Mouse (Mus musculus) forebrain, embryonic 14.5 days (tissue): Measurements from ENCODE around the gene Prtn3. TPM values are rescaled to one million over a fixed set of nuclear protein-coding genes. Genes with fewer than 3 reads are reported as not detected.

Experiments
- ATAC-seq: fragments of 200-750 bp; cut with Nextera tagmentation; 2 replicates; pipeline ENCODE4 v1.8.0; 2017; ENCODE audit warnings: mild to moderate bottlenecking, moderate library complexity
- DNase-seq: peaks from one replicate; pipeline ENCODE4 v3.0.0-alpha.2; 2015; ENCODE audit warnings: low spot score
- H3K27ac ChIP-seq: fragments of 300-500 bp; sonication (generic); 2 replicates; pipeline ENCODE4 v1.5.1; 2014; ENCODE audit warnings: low read depth, mild to moderate bottlenecking, control low read depth, low read length, moderate library complexity
- H3K27me3 ChIP-seq: fragments of 300-500 bp; sonication (generic); replicated peaks from 2 replicates; pipeline ENCODE4 v1.6.1; 2014; ENCODE audit warnings: low read length, control low read depth, mixed read lengths; ENCODE audit not compliant: control insufficient read depth, insufficient read depth
- H3K36me3 ChIP-seq: fragments of 300-500 bp; sonication (generic); 2 replicates; pipeline ENCODE4 v1.6.1; 2014; ENCODE audit warnings: low read length, control low read depth; ENCODE audit not compliant: control insufficient read depth, insufficient read depth
- H3K4me1 ChIP-seq: fragments of 300-500 bp; sonication (generic); 2 replicates; pipeline ENCODE4 v1.6.1; 2014; ENCODE audit warnings: antibody characterized with exemption, low read length, control low read depth; ENCODE audit not compliant: control insufficient read depth, insufficient read depth
- H3K4me2 ChIP-seq: fragments of 300-500 bp; sonication (generic); 2 replicates; pipeline ENCODE4 v1.6.1; 2014; ENCODE audit warnings: mild to moderate bottlenecking, control low read depth, low read length
- H3K4me3 ChIP-seq: fragments of 300-500 bp; sonication (generic); 2 replicates; pipeline ENCODE4 v1.5.1; 2014; ENCODE audit warnings: low read depth, low read length, control low read depth
- H3K9ac ChIP-seq: fragments of 300-500 bp; sonication (generic); 2 replicates; pipeline ENCODE4 v1.6.1; 2014; ENCODE audit warnings: mild to moderate bottlenecking, low read length, control low read depth, moderate library complexity
- H3K9me3 ChIP-seq: fragments of 300-500 bp; sonication (generic); replicated peaks from 2 replicates; pipeline ENCODE4 v1.6.1; 2016; ENCODE audit warnings: low read length, control low read depth, mixed read lengths; ENCODE audit not compliant: control insufficient read depth
- WGBS: fragments of 180-500 bp; shearing (Covaris S2); extraction: QIAGEN DNeasy Blood & Tissue Kit; methylation state at CpG from one replicate; pipeline ENCODE4 v1.1.7; 2014; 5-methylcytosine and 5-hydroxymethylcytosine counted together
- polyA plus RNA-seq: library from polyadenylated mRNA; unstranded; fragments of >200 nt; fragmentation: Nextera tagmentation; extraction: Ambion mirVana; gene quantifications from 2 replicates; pipeline ENCODE4 v1.2.1, GENCODE M21; 2014

The Prtn3 gene
- polyA plus RNA-seq, 1 experiment from 2014 or later, result 16.9 TPM

DNA sequence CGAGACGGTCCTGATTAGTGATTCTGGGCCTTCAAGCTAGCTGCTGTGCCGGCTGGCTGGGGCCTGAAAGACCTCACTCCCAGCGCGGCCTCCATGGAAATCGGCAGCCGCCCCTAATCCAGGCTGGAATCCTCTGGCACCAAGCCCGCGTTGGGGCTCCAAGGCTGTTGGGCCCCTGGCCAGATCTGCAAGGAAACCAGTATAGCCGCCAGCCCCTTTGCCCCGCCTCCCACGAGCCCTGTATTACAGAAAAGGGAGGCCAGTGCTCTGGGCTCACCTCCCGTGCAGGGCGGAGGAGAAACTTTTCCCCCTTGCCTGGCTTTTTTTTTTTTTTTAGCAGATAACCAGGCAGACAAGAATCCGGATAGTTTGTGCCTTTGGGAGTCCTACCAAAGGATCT lies 20.9 kb upstream of the Prtn3 start:
- Histone ChIP-seq H3K4me2 (peak overlapping the region; percentile 90), H3K27ac (peak overlapping the region; percentile 99), H3K36me3 (peaks cover 19% of the 10 kb centered on the region; the same call in 1 of the 2 replicates), H3K27me3 (no peaks in the 10 kb centered on the region), H3K4me3 (peak overlapping the region; percentile 40), H3K9me3 (no peaks in the 10 kb centered on the region), H3K9ac (peak overlapping the region; percentile 72), H3K4me1 (peaks cover 39% of the 10 kb centered on the region)
- WGBS, result 1% methylated on average over 15 of the region's 15 CpGs
- peak; percentile 97 for DNase-seq
- ATAC-seq, result peak; percentile 44

DNA sequence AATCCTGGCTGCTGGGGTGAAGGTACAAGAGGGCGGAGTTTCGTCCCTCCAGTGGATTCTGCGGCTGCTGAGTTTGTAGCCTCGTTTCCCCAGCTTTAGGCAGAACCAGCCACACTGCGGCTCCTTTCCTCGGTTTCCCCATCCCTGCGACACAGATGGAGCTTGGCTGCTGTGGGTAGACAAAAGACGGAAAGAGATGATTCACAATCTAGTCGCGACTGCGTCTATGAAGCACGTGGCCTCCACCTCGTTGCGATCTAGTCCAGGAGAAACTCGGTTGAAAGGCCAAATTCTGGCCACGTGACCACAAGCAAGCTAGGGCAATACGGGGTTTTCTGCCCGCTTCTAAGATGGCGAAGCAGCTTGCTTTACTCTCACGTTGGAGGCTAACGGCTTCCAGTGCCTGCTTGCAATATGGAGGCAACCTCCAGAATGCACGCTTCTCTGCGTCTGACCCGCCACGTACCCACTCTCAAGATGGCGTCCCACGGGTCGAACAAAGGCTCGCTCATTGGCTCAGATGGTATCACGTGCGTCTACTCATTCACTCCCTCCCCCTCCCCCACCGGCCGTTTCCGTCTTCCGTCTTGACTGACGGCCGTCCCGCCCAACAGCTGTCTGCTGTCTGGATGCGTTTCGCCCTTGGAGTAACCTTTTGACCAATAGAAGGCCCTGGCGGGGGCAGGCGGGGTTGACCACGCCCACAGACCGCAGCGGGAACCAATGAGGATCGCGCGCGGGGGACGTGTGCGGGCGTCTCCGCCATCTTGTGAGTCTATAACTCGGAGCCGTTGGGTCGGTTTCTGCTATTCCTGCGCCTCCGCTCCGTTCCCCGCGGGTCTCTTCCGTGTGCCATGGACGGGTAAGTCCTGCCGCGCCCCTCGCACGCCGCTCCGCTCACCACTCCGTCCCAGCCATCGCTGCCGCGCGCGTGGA lies 20.1 kb upstream of the Prtn3 start, which contains the start of gene Ptbp1:
Gene Ptbp1, plus strand, starts transcription at position 568 of the 936 bp plus-strand sequence.
- peaks cover 45% of the 10 kb centered on the region for H3K4me1 ChIP-seq
- peak within 1 kb of the TSS; percentile 90 for H3K4me2 ChIP-seq
- peak within 1 kb of the TSS; percentile 99 for H3K27ac ChIP-seq
- under 1% methylated on average over 74 of the region's 75 CpGs for WGBS
- no peaks in the 10 kb centered on the region for H3K27me3 ChIP-seq
- DNase-seq (peak; percentile 100), ATAC-seq (peak; percentile 91)
- H3K9me3 ChIP-seq, result no peaks in the 10 kb centered on the region
- H3K36me3 ChIP-seq, result peaks cover 24% of the 10 kb centered on the region
- H3K9ac ChIP-seq, result peak within 1 kb of the TSS; percentile 94
- H3K4me3 ChIP-seq, result peak within 1 kb of the TSS; percentile 97

- H3K4me2 ChIP-seq, result peak overlapping the region; percentile 82
- peak overlapping the region; percentile 99 for H3K27ac ChIP-seq
- H3K4me3 ChIP-seq, result peak overlapping the region; percentile 97
- no peaks in the 10 kb centered on the region for H3K9me3 ChIP-seq
- under 1% methylated on average over 69 of the region's 83 CpGs for WGBS
- H3K27me3 ChIP-seq, result no peaks in the 10 kb centered on the region
- DNase-seq, result peak; percentile 80
- peak overlapping the region; percentile 94 for H3K9ac ChIP-seq
- ATAC-seq, result peak; percentile 35
- H3K4me1 ChIP-seq, result peaks cover 48% of the 10 kb centered on the region
- peaks cover 33% of the 10 kb centered on the region for H3K36me3 ChIP-seq
Observed at GRCm38 (mm10) chr10:79854801-79855541, 19.3 kb upstream of the Prtn3 start.

GRCm38 (mm10) chr10:79855558-79856184 lies 18.6 kb upstream of the Prtn3 start:
- no peaks in the 10 kb centered on the region for H3K27me3 ChIP-seq
- H3K27ac ChIP-seq, result no peak overlapping the region
- no peaks in the 10 kb centered on the region for H3K9me3 ChIP-seq
- peaks cover 48% of the 10 kb centered on the region for H3K4me1 ChIP-seq
- H3K4me3 ChIP-seq, result peak overlapping the region; percentile 97
- peaks cover 40% of the 10 kb centered on the region for H3K36me3 ChIP-seq
- ATAC-seq (no peak), DNase-seq (peak; percentile 54)
- 5% methylated on average over 10 of the region's 10 CpGs for WGBS
- H3K4me2 ChIP-seq, result peak overlapping the region; percentile 82
- H3K9ac ChIP-seq, result peak overlapping the region; percentile 94

DNA sequence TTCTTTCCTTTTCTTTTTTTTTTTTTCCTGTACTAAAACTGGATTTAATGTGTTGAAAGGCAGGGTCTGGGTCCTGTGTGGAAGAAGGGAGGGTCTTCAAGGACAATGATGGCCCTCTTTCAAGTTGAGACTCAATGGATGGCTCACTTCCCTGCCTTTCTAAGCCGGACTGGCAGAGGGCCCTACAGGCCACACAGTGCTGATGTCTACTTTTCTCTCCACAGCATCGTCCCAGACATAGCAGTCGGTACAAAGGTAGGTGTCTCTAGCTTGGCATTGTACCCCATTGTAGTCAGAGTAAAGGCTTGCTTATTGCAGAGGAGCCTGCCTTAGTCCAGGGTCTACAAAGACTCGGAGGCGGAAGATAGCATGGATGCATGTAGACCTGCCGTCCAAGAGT lies 18.0 kb upstream of the Prtn3 start:
- WGBS, result 34% methylated on average over 6 of the region's 6 CpGs

DNA sequence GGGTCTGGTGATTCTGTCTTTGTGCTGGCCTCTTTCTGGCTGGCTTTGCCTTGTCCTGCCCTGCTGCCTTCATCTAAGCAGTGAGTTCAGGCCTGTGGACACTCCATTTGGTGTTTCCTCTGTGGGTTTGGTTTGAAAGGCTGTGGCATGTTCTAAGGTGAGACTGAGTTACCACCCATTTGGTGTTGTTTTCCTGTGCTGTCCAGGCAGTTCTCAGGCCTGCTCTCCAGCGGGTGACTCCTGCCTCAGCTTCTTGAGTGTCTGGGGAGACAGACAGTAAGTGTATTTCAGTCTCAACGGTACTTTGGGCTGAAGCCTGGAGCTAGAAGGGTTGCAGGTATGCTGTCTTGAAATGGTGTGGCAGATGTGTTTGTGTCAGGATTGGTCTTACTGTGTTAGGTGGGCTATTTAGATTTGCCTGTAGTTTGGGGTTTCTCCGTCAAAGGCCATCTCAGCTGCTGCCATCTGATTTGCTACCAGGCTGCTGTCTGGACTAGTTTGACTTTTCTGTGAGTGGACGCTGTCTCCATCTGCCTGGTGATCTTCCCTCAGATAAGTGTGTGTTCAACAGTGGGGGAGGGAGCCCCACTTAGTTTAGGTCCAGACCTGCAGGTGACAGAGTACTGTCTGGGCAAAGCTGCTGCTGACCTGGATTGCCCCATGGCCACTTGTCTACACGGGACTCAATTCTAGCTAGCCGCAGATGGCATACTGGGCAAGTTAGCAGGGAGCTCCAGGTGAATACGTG lies 17.4 kb upstream of the Prtn3 start:
- peaks cover 52% of the 10 kb centered on the region for H3K36me3 ChIP-seq

More for the DNA sequence above, 18.0 kb upstream of the Prtn3 start:
- Histone ChIP-seq H3K27me3 (no peaks in the 10 kb centered on the region), H3K4me2 (peak overlapping the region; percentile 82), H3K27ac (peak overlapping the region; percentile 33; the same call in 1 of the 2 replicates), H3K36me3 (peaks cover 46% of the 10 kb centered on the region), H3K4me1 (peaks cover 48% of the 10 kb centered on the region), H3K4me3 (peak overlapping the region; percentile 97), H3K9ac (peak overlapping the region; percentile 94), H3K9me3 (no peaks in the 10 kb centered on the region)
- no peak for DNase-seq
- ATAC-seq, result no peak

GRCm38 (mm10) chr10:79857452-79857811 lies 16.8 kb upstream of the Prtn3 start:
- ATAC-seq, result no peak
- peaks cover 38% of the 10 kb centered on the region for H3K4me1 ChIP-seq
- peak overlapping the region; percentile 94 for H3K9ac ChIP-seq
- peak; percentile 68 for DNase-seq
- peak overlapping the region; percentile 70; the same call in 1 of the 2 replicates for H3K27ac ChIP-seq
- H3K9me3 ChIP-seq, result no peaks in the 10 kb centered on the region
- peak overlapping the region; percentile 97 for H3K4me3 ChIP-seq
- H3K27me3 ChIP-seq, result no peaks in the 10 kb centered on the region
- peaks cover 58% of the 10 kb centered on the region for H3K36me3 ChIP-seq
- WGBS, result 12% methylated on average over 4 of the region's 4 CpGs
- peak overlapping the region; percentile 82 for H3K4me2 ChIP-seq

More for the DNA sequence above, 17.4 kb upstream of the Prtn3 start:
- Histone ChIP-seq H3K4me3 (peak overlapping the region; percentile 97), H3K9me3 (no peaks in the 10 kb centered on the region), H3K27me3 (no peaks in the 10 kb centered on the region), H3K4me2 (peak overlapping the region; percentile 82), H3K27ac (peak overlapping the region; percentile 33; the same call in 1 of the 2 replicates), H3K4me1 (peaks cover 43% of the 10 kb centered on the region), H3K9ac (peak overlapping the region; percentile 94)
- ATAC-seq, result no peak
- no peak for DNase-seq
- 58% methylated on average over 7 of the region's 7 CpGs for WGBS

GRCm38 (mm10) chr10:79857894-79858293 lies 16.4 kb upstream of the Prtn3 start:
- Histone ChIP-seq H3K4me1 (peaks cover 33% of the 10 kb centered on the region), H3K27ac (peak overlapping the region; percentile 70; the same call in 1 of the 2 replicates), H3K9ac (peak overlapping the region; percentile 94), H3K27me3 (no peaks in the 10 kb centered on the region), H3K36me3 (peaks cover 62% of the 10 kb centered on the region), H3K4me2 (peak overlapping the region; percentile 82), H3K4me3 (peak overlapping the region; percentile 97), H3K9me3 (no peaks in the 10 kb centered on the region)
- DNase-seq, result no peak
- 70% methylated on average over 2 of the region's 2 CpGs for whole genome bisulfite sequencing
- no peak for ATAC-seq
